Mouse (Mus musculus) ES-Bruce4 (cell line): Measurements from ENCODE around the gene Ssc5d. TPM values are rescaled to one million over a fixed set of nuclear protein-coding genes. Genes with fewer than 3 reads are reported as not detected.

ENCODE experiments used
- H3K27ac ChIP-seq: 2 replicates; pipeline ENCODE4 v1.5.1; 2012; ENCODE audit warnings: low read length, inconsistent platforms; ENCODE audit not compliant: insufficient read depth
- H3K27me3 ChIP-seq: 2 replicates; pipeline ENCODE4 v1.6.1; 2012; ENCODE audit warnings: mild to moderate bottlenecking, low read length, inconsistent platforms; ENCODE audit not compliant: control insufficient read depth, poor library complexity, insufficient read depth, severe bottlenecking
- H3K36me3 ChIP-seq: 2 replicates; pipeline ENCODE4 v1.6.1; 2012; ENCODE audit warnings: inconsistent platforms, mild to moderate bottlenecking, low read length, moderate library complexity; ENCODE audit not compliant: control insufficient read depth, poor library complexity, insufficient read depth, severe bottlenecking
- H3K4me1 ChIP-seq: one replicate; pipeline ENCODE4 v1.8.1; 2011; ENCODE audit warnings: low read length; ENCODE audit not compliant: control insufficient read depth, insufficient read depth
- H3K4me3 ChIP-seq: 2 replicates; pipeline ENCODE4 v1.5.1; 2011; ENCODE audit warnings: low read depth, mild to moderate bottlenecking, low read length
- H3K9ac ChIP-seq: 2 replicates; pipeline ENCODE4 v1.6.1; 2012; ENCODE audit warnings: low read depth, mild to moderate bottlenecking, inconsistent platforms; ENCODE audit not compliant: poor library complexity, severe bottlenecking
- H3K9me3 ChIP-seq: replicated peaks from 2 replicates; pipeline ENCODE4 v1.6.1; 2012; ENCODE audit warnings: mild to moderate bottlenecking, low read length, inconsistent platforms; ENCODE audit not compliant: control insufficient read depth, poor library complexity, insufficient read depth, severe bottlenecking
- CTCF ChIP-seq: IDR thresholded peaks from one replicate; pipeline ENCODE4 v1.8.1; 2011; ENCODE audit warnings: low read depth, low read length
- EP300 ChIP-seq: IDR thresholded peaks from 2 replicates; pipeline ENCODE4 v1.6.1; 2011; ENCODE audit warnings: low read depth, low read length; ENCODE audit not compliant: insufficient read depth
- POLR2A ChIP-seq: IDR thresholded peaks from one replicate; pipeline ENCODE4 v1.8.1; 2011; ENCODE audit warnings: low read length; ENCODE audit not compliant: insufficient read depth
- polyA plus RNA-seq: library from polyadenylated mRNA; stranded (reverse); fragments of >200 nt; gene quantifications from 2 replicates; pipeline ENCODE4 v1.2.4, GENCODE M21; 2011; ENCODE audit warnings: low read depth; ENCODE audit not compliant: missing spikeins, insufficient read depth, insufficient read length

Ssc5d gene
- polyA plus RNA-seq, 1 experiment: 1.5 TPM

- no peaks in the 10 kb centered on the region for H3K4me1 ChIP-seq
- H3K27ac ChIP-seq: no peak overlapping the region
- TF ChIP-seq EP300: no peak
- no peak for TF ChIP-seq CTCF
- no peak for TF ChIP-seq POLR2A
- H3K36me3 ChIP-seq: no peaks in the 10 kb centered on the region
- no peaks in the 10 kb centered on the region for H3K27me3 ChIP-seq
- H3K9me3 ChIP-seq: no peaks in the 10 kb centered on the region
- no peak overlapping the region for H3K4me3 ChIP-seq
- no peak overlapping the region for H3K9ac ChIP-seq
Measured at GRCm38 (mm10) chr7:4917494-4917893, 8.1 kb upstream of the Ssc5d start.

GRCm38 (mm10) chr7:4918681-4919080 lies 6.9 kb upstream of the Ssc5d start:
- no peak for TF ChIP-seq POLR2A
- no peak for TF ChIP-seq CTCF
- TF ChIP-seq EP300: no peak
- no peaks in the 10 kb centered on the region for H3K4me1 ChIP-seq

GRCm38 (mm10) chr7:4919096-4919495 lies 6.5 kb upstream of the Ssc5d start:
- Histone ChIP-seq H3K36me3 (no peaks in the 10 kb centered on the region), H3K27ac (no peak overlapping the region), H3K9ac (0 out of 2 replicates have a peak overlapping the region, but pooled peaks have one; percentile 1), H3K9me3 (no peaks in the 10 kb centered on the region), H3K4me1 (no peaks in the 10 kb centered on the region), H3K4me3 (peak overlapping the region; percentile 9; the same call in 1 of the 2 replicates), H3K27me3 (no peaks in the 10 kb centered on the region)
- TF ChIP-seq EP300 (no peak), CTCF (no peak), POLR2A (no peak)

More at GRCm38 (mm10) chr7:4918681-4919080, 6.9 kb upstream of the Ssc5d start:
- no peaks in the 10 kb centered on the region for H3K27me3 ChIP-seq
- H3K36me3 ChIP-seq: no peaks in the 10 kb centered on the region
- no peak overlapping the region for H3K27ac ChIP-seq
- 0 out of 2 replicates have a peak overlapping the region, but pooled peaks have one; percentile 9 for H3K4me3 ChIP-seq
- H3K9me3 ChIP-seq: no peaks in the 10 kb centered on the region
- H3K9ac ChIP-seq: no peak overlapping the region

- H3K4me1 ChIP-seq: no peaks in the 10 kb centered on the region
- peak overlapping the region; percentile 1; the same call in 1 of the 2 replicates for H3K9ac ChIP-seq
- H3K9me3 ChIP-seq: no peaks in the 10 kb centered on the region
- no peaks in the 10 kb centered on the region for H3K27me3 ChIP-seq
- TF ChIP-seq CTCF (no peak), POLR2A (no peak), EP300 (no peak)
- H3K36me3 ChIP-seq: no peaks in the 10 kb centered on the region
- H3K4me3 ChIP-seq: peak overlapping the region; percentile 43
- no peak overlapping the region for H3K27ac ChIP-seq
Measured at GRCm38 (mm10) chr7:4919971-4920370, 5.6 kb upstream of the Ssc5d start.

- H3K36me3 ChIP-seq: no peaks in the 10 kb centered on the region
- no peaks in the 10 kb centered on the region for H3K9me3 ChIP-seq
- H3K9ac ChIP-seq: peak overlapping the region; percentile 1; the same call in 1 of the 2 replicates
- TF ChIP-seq POLR2A (no peak), EP300 (no peak)
- H3K4me1 ChIP-seq: no peaks in the 10 kb centered on the region
- peak overlapping the region; percentile 43 for H3K4me3 ChIP-seq
- no peak overlapping the region for H3K27ac ChIP-seq
- no peaks in the 10 kb centered on the region for H3K27me3 ChIP-seq
Measured at GRCm38 (mm10) chr7:4920496-4920895, 5.1 kb upstream of the Ssc5d start.

- TF ChIP-seq EP300 (no peak), CTCF (no peak), POLR2A (no peak)
- no peaks in the 10 kb centered on the region for H3K4me1 ChIP-seq
- no peaks in the 10 kb centered on the region for H3K9me3 ChIP-seq
- no peak overlapping the region for H3K4me3 ChIP-seq
- no peaks in the 10 kb centered on the region for H3K36me3 ChIP-seq
- H3K27ac ChIP-seq: no peak overlapping the region
- no peaks in the 10 kb centered on the region for H3K27me3 ChIP-seq
- 0 out of 2 replicates have a peak overlapping the region, but pooled peaks have one; percentile 1 for H3K9ac ChIP-seq
Measured at GRCm38 (mm10) chr7:4920976-4921823, 4.4 kb upstream of the Ssc5d start.
